Mouse (Mus musculus): ENCODE measurements around the gene Ccnq. TPM values are rescaled to one million over a fixed set of nuclear protein-coding genes. Genes with fewer than 3 reads are reported as not detected.

The Ccnq gene
- 35.1 and 36.9 TPM in 2 replicates for polyA plus RNA-seq (2015; fragmentation: Nextera tagmentation; extraction: Ambion mirVana)

DNA sequence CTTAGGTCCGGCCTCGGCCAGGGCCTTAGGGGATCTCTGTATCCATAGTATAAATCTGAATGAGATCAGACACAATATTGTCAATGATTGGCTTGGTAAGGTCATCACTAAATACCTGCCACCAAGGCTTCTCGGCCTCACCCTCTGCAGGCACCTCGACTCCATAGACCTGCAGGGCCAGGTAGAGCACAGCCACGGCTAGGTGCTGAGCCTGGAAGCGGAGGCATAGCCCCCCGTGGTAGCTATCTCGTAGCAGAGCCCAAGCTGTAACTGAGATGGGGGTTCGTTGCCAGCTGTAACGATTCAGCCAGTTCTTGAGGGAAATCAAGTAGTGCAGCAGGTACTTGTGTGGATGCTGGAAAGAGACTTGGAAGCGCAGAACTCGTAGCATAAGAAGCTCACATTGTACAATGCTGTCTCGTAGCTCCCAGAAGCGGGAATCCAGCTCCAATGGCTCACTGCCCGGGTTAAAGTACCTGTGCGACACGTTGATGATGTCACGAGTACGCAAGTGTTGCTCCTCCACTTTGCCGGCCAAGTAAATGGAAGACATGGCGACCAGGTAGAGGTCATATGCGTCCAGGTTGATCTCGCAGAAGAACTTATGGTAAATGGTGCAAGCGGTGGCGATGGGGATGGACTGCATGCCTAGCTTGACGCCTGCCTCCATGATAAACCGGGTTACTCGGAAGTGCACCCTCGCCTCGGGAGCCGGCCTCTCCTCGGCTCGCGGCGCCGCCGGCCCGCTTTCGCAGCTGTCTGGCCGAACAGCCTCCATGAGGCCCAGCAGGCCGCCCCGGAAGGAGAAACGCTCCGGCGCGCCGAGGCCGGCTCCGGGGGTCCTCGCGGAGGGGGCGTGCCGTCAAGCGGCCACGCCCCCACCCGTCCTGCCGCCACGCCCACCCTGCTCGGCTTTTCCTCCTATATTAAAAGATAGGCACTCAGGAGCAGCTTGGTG lies at the start of gene Ccnq:
Ccnq (minus strand) TSS at position 845 of the 958 bp plus-strand sequence.
- WGBS: 8% methylated on average over 59 of the region's 59 CpGs
- Histone ChIP-seq H3K4me2 (ENCODE audit: low read depth, low read length) (peak within 1 kb of the TSS; percentile 83), H3K4me1 (replicated peaks; ENCODE audit: control insufficient read depth, insufficient read depth, low read length) (peaks cover 6% of the 10 kb centered on the region; the same call in 1 of the 2 replicates), H3K9ac (ENCODE audit: low read length) (peak within 1 kb of the TSS; percentile 76), H3K36me3 (ENCODE audit: control insufficient read depth, insufficient read depth, low read length) (0 out of 2 replicates have a peak, but pooled peaks cover 3% of the 10 kb centered on the region), H3K9me3 (ENCODE audit: control insufficient read depth, low read length) (no peaks in the 10 kb centered on the region), H3K27ac (ENCODE audit: low read length) (peak within 1 kb of the TSS; percentile 77), H3K27me3 (ENCODE audit: control insufficient read depth, insufficient read depth, low read depth, low read length) (no peaks in the 10 kb centered on the region), H3K4me3 (ENCODE audit: low read length) (peak within 1 kb of the TSS; percentile 77)
- ATAC-seq (ENCODE audit: low read depth): peak; percentile 96

DNA sequence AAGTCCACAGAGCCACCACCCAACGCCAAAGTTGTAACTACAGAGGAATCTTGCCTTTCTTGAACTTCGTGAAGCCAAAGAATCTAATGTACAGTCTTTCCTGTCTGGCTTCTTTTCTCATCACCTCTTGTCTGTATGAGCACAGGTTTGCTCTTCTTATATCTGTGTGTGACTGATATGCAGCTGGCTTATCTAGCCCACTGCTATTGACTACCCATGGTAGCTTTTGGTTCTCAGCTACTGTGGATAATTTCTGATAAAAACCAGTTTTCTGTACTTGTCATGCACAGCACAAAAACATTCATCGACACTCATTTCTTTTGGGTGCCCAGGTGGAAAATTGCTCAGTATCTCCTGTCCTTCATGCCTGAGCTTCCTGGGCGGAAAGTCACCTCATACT lies 49.6 kb upstream of the Ccnq start:
- Histone ChIP-seq H3K4me1 (replicated peaks; ENCODE audit: control insufficient read depth, insufficient read depth, low read length) (no peaks in the 10 kb centered on the region), H3K4me2 (ENCODE audit: low read depth, low read length) (no peak overlapping the region), H3K27me3 (ENCODE audit: control insufficient read depth, insufficient read depth, low read depth, low read length) (no peaks in the 10 kb centered on the region), H3K27ac (ENCODE audit: low read length) (no peak overlapping the region), H3K4me3 (ENCODE audit: low read length) (no peak overlapping the region), H3K9me3 (ENCODE audit: control insufficient read depth, low read length) (no peaks in the 10 kb centered on the region), H3K36me3 (ENCODE audit: control insufficient read depth, insufficient read depth, low read length) (no peaks in the 10 kb centered on the region), H3K9ac (ENCODE audit: low read length) (no peak overlapping the region)
- no peak for ATAC-seq (ENCODE audit: low read depth)
- 92% methylated on average over 4 of the region's 4 CpGs for WGBS

DNA sequence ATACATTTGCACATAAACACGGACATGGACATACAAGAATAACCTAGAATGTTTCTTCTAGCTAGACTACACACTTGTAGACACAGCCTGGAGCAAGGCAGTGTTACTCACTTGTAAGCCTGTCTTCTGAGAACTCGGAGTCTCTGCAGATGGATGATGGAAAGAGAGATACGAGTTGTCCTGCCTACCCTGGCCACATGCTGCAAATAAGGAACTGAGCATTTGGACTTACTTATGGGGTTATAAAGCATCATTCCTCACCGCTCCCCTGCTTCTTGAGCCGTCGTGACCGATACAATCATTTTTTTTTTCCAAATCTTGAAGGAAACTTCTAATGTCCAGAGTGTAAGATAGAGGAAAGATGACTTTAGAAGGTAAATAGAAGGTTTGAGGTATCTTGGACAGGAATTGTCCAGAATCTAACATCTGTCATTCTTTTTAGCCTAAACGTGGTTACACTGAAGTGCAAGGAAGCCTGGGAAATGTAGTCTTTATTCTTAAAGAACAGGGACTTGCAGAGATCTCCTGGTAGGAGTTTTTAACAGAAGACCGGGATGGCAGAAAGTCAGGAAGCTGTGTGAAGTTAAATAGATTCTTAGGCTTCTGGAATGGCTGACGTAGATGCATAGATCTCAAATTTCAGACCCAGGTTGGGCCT lies 44.7 kb upstream of the Ccnq start:
- WGBS: 73% methylated on average over 10 of the region's 10 CpGs
- Histone ChIP-seq H3K9me3 (ENCODE audit: control insufficient read depth, low read length) (no peaks in the 10 kb centered on the region), H3K4me3 (ENCODE audit: low read length) (no peak overlapping the region), H3K36me3 (ENCODE audit: control insufficient read depth, insufficient read depth, low read length) (no peaks in the 10 kb centered on the region), H3K9ac (ENCODE audit: low read length) (no peak overlapping the region), H3K4me2 (ENCODE audit: low read depth, low read length) (no peak overlapping the region), H3K4me1 (replicated peaks; ENCODE audit: control insufficient read depth, insufficient read depth, low read length) (peaks cover 7% of the 10 kb centered on the region; the same call in 1 of the 2 replicates), H3K27ac (ENCODE audit: low read length) (no peak overlapping the region), H3K27me3 (ENCODE audit: control insufficient read depth, insufficient read depth, low read depth, low read length) (no peaks in the 10 kb centered on the region)
- ATAC-seq (ENCODE audit: low read depth): no peak

DNA sequence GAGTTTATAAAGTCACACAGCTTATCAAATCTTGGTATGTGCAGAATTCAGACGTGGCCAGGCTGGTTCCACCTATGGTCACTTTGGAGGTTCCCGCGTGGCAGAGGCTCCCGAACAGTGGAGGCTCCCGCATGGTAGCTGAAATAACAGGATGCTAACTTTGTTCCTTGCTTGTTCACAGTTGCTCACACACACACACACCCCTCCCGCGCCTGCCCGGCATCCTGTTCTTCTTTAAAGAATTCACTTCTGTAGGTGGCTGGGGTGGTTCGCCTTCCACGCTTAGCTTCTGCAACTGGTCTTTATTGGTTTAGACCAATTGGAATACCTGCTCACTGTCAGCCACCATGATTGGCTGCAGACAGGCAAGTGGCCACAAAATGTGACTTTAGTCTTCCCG lies 41.6 kb upstream of the Ccnq start:
- Histone ChIP-seq H3K4me3 (ENCODE audit: low read length) (no peak overlapping the region), H3K27me3 (ENCODE audit: control insufficient read depth, insufficient read depth, low read depth, low read length) (no peaks in the 10 kb centered on the region), H3K9me3 (ENCODE audit: control insufficient read depth, low read length) (no peaks in the 10 kb centered on the region), H3K36me3 (ENCODE audit: control insufficient read depth, insufficient read depth, low read length) (no peaks in the 10 kb centered on the region), H3K27ac (ENCODE audit: low read length) (no peak overlapping the region), H3K4me1 (replicated peaks; ENCODE audit: control insufficient read depth, insufficient read depth, low read length) (peaks cover 7% of the 10 kb centered on the region; the same call in 1 of the 2 replicates), H3K9ac (ENCODE audit: low read length) (no peak overlapping the region), H3K4me2 (ENCODE audit: low read depth, low read length) (no peak overlapping the region)
- WGBS: 74% methylated on average over 11 of the region's 11 CpGs
- ATAC-seq (ENCODE audit: low read depth): no peak

DNA sequence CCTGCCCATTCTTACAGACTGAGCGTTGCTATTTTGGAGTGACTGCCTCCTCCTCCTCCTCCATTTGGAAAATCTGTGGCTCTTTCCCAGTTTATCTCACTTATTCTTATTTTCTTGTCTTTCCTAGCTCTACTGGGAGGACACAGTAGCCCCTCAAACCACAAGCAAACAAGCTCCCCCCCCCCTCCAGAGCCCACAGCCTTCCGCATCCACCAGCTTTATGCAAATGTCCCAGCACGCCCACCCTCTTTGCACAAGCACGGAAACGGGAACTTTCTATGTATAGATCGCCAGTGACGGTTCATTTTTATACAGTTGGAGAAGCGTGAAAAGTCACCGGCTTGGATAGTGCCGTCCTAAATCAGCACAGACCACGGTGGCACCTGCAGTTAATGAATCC lies 40.9 kb upstream of the Ccnq start:
- no peak overlapping the region for H3K9ac ChIP-seq (ENCODE audit: low read length)
- peak overlapping the region; percentile 12; the same call in 1 of the 2 replicates for H3K4me3 ChIP-seq (ENCODE audit: low read length)
- H3K27me3 ChIP-seq (ENCODE audit: control insufficient read depth, insufficient read depth, low read depth, low read length): no peaks in the 10 kb centered on the region
- H3K27ac ChIP-seq (ENCODE audit: low read length): no peak overlapping the region
- 39% methylated on average over 11 of the region's 11 CpGs for WGBS
- H3K9me3 ChIP-seq (ENCODE audit: control insufficient read depth, low read length): no peaks in the 10 kb centered on the region
- no peak for ATAC-seq (ENCODE audit: low read depth)
- H3K36me3 ChIP-seq (ENCODE audit: control insufficient read depth, insufficient read depth, low read length): no peaks in the 10 kb centered on the region
- H3K4me1 ChIP-seq (replicated peaks; ENCODE audit: control insufficient read depth, insufficient read depth, low read length): peaks cover 7% of the 10 kb centered on the region; the same call in 1 of the 2 replicates
- peak overlapping the region; percentile 44 for H3K4me2 ChIP-seq (ENCODE audit: low read depth, low read length)

DNA sequence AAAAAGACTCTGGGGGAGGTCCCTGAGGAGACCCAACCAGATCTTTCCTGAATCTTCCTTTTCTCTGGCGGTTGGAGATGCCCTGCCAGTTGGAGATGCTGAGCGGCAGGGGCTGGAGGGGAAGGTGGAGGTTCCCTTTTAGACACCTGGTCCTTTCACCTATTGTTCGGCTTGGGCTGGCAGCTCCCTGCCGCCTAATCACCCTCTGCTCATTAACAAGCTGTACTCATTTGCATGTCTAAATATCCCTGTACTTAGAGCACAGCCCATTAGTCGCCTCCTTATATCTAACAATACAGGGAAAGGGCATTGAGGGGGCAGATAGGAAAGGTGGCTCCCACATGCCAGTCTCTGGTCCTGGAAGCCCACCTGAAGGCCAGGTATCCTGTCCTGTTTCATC lies 40.5 kb upstream of the Ccnq start:
- WGBS: 59% methylated on average over 5 of the region's 5 CpGs
- no peaks in the 10 kb centered on the region for H3K27me3 ChIP-seq (ENCODE audit: control insufficient read depth, insufficient read depth, low read depth, low read length)
- no peaks in the 10 kb centered on the region for H3K36me3 ChIP-seq (ENCODE audit: control insufficient read depth, insufficient read depth, low read length)
- ATAC-seq (ENCODE audit: low read depth): 0 out of 2 replicates have a peak, but pooled peaks have one; percentile 5
- H3K27ac ChIP-seq (ENCODE audit: low read length): no peak overlapping the region
- H3K9ac ChIP-seq (ENCODE audit: low read length): no peak overlapping the region
- H3K4me1 ChIP-seq (replicated peaks; ENCODE audit: control insufficient read depth, insufficient read depth, low read length): peaks cover 7% of the 10 kb centered on the region; the same call in 1 of the 2 replicates
- H3K9me3 ChIP-seq (ENCODE audit: control insufficient read depth, low read length): no peaks in the 10 kb centered on the region
- no peak overlapping the region for H3K4me3 ChIP-seq (ENCODE audit: low read length)
- no peak overlapping the region; the same call in 1 of the 2 replicates for H3K4me2 ChIP-seq (ENCODE audit: low read depth, low read length)

DNA sequence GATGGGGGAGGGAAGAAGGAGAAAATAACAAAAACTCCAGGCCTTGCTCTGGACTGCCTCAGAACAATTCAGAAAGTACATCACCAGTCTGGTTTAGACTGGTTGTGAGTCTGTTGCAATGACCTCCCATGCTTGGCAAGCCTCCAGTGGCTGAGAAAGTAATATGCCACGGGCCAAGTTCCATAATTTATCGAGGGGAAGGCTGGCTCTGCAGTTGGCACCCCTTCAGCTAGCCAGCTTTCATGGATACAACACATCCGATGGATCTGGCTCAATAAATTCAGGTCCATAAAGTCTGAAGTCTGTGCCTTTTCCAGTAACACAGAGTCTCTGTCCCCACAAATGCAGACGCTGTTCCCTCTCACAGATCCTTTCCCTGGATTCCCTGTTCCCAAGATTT lies 40.1 kb upstream of the Ccnq start:
- peak; percentile 78 for ATAC-seq (ENCODE audit: low read depth)
- WGBS: 25% methylated on average over 4 of the region's 4 CpGs
- H3K36me3 ChIP-seq (ENCODE audit: control insufficient read depth, insufficient read depth, low read length): no peaks in the 10 kb centered on the region
- H3K9ac ChIP-seq (ENCODE audit: low read length): no peak overlapping the region
- H3K27me3 ChIP-seq (ENCODE audit: control insufficient read depth, insufficient read depth, low read depth, low read length): no peaks in the 10 kb centered on the region
- no peak overlapping the region for H3K27ac ChIP-seq (ENCODE audit: low read length)
- no peaks in the 10 kb centered on the region for H3K9me3 ChIP-seq (ENCODE audit: control insufficient read depth, low read length)
- no peak overlapping the region for H3K4me2 ChIP-seq (ENCODE audit: low read depth, low read length)
- H3K4me3 ChIP-seq (ENCODE audit: low read length): no peak overlapping the region
- peaks cover 7% of the 10 kb centered on the region; the same call in 1 of the 2 replicates for H3K4me1 ChIP-seq (replicated peaks; ENCODE audit: control insufficient read depth, insufficient read depth, low read length)

DNA sequence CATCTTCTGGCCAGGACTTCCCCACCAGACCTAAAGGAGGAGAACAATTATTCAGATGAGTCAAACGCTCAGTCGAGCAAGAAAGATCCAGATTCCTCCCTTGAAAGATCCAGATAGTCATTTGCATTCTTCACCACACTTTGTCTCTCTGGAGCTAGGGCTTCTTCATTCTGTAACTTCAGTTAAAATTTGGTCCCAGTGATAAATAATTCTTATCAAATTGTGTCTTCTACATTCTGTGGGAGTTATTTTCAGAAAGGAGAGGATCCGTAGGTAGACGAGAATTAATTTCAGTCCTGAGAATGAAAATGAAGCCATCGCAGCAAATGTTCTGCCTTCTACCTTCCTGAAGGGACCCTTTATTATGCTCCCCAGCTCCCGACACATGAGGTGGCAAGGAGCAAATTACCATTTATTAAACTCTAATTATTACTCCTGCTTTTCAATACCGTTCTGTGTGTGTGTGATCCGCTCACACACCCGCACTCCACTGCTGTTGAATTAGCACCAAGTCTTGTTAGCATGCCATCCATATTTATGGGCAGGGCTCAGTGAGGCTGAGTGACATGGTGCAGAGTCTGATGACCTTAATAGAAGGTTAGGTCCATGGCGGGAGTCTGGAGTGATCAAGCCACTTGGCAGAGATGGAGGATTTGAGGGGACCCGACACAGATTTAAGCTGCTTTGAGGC lies 38.0 kb upstream of the Ccnq start:
- no peak overlapping the region for H3K27ac ChIP-seq (ENCODE audit: low read length)
- WGBS: 86% methylated on average over 11 of the region's 11 CpGs
- H3K4me3 ChIP-seq (ENCODE audit: low read length): no peak overlapping the region
- H3K9me3 ChIP-seq (ENCODE audit: control insufficient read depth, low read length): no peaks in the 10 kb centered on the region
- no peaks in the 10 kb centered on the region for H3K36me3 ChIP-seq (ENCODE audit: control insufficient read depth, insufficient read depth, low read length)
- H3K4me1 ChIP-seq (replicated peaks; ENCODE audit: control insufficient read depth, insufficient read depth, low read length): peaks cover 7% of the 10 kb centered on the region; the same call in 1 of the 2 replicates
- H3K4me2 ChIP-seq (ENCODE audit: low read depth, low read length): no peak overlapping the region
- no peak overlapping the region for H3K9ac ChIP-seq (ENCODE audit: low read length)
- ATAC-seq (ENCODE audit: low read depth): no peak
- no peaks in the 10 kb centered on the region for H3K27me3 ChIP-seq (ENCODE audit: control insufficient read depth, insufficient read depth, low read depth, low read length)

Data from lung, embryonic 16.5 days (tissue).